Mouse (Mus musculus): ENCODE measurements at regions not wholly inside any gene's neighbourhood (a gene's known extent, or its start where the extent isn't known, plus 50 kb on each side); places are given as distances from the start of the nearest gene placed in this dataset.

DNA sequence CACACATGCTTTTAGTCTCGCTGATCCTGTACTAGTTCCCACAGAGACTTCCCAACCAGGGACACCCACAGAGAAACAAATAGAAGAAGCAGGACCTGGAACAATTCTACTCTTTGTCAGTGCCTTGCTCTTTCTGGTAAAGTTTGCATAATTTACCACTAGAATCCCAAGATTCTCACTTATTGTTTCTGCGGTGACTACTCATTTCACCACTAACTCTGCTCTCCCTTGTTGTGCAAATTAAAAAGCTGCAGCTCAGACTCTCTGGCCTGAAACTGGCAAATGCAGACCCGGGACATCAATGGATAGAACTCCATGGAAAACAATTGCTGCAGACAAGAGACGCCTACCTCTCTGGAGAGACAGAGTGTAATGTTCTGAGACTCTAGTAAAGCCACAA is 348.4 kb upstream of the Tbl1xr1 start:
- no peak for TF ChIP-seq POLR2A (IDR thresholded peaks at IDR 0.05; ENCODE audit: extremely low read depth, insufficient read depth, low read length)
- no peak for TF ChIP-seq CTCF (IDR thresholded peaks at IDR 0.05; ENCODE audit: low read depth, low read length)
